Mouse (Mus musculus) liver, postnatal 0 days (tissue): ENCODE data around the gene Ccdc17.

Experiments
- CTCF ChIP-seq: sonication (generic); IDR thresholded peaks from 2 replicates; pipeline ENCODE4 v1.5.1; 2016; ENCODE audit warnings: antibody characterized with exemption, low read depth
- EP300 ChIP-seq: IDR thresholded peaks from 2 replicates; pipeline ENCODE4 v1.6.1; 2016; ENCODE audit warnings: antibody characterized with exemption, low read depth, mild to moderate bottlenecking

GRCm38 (mm10) chr4:116595793-116596192, 661 bp upstream of the Ccdc17 start:
- TF ChIP-seq CTCF (no peak), EP300 (no peak)
